Mouse (Mus musculus) layer of hippocampus, adult 9-10 months (tissue): ENCODE measurements around the gene Vipr1.
A peak's percentile ranks its signal among the peaks of the same experiment; 100 is the strongest.

Experiments used
- DNase-seq: peaks from one replicate; pipeline ENCODE4 v3.0.0; 2022; ENCODE audit warnings: low spot score

The Vipr1 gene

DNA sequence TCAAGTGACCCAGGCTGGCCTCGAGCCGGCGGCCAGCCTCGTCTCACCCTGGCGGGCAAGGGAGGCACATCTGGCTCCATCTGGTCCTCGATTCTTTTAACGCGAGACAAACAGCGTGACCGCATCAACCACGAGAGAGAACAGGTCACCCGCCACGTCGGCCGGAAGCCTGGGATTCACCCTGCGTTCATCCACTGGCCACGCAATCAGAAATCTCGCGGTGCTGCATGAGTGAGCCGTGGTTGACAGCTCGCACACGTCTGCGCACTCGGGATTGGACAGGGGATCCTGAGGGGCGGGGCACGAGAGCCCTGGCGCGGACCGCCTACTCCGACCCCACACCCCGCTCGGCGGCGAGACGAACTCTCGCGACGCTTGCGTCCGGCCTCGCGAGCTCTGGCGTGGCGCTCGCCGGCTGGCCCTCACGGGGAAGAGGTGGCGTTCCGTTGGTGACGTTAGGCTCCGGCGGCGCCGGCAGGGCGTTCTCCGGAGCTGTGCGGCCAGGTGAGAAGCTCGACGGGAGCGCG lies 76.3 kb downstream of the Vipr1 start, which contains the start of gene Nktr:
Gene Nktr (plus strand): TSS at position 378 of the 527 bp plus-strand sequence.
- peak; percentile 91 for DNase-seq

GRCm38 (mm10) chr9:121719347-121720331 lies 77.1 kb downstream of the Vipr1 start:
- no peak for DNase-seq
